Mouse (Mus musculus) liver, adult 2 months (tissue): ENCODE results near the gene Tmem184b. TPM values are rescaled to one million over a fixed set of nuclear protein-coding genes. Genes with fewer than 3 reads are reported as not detected.
A peak's percentile ranks its signal among the peaks of the same experiment; 100 is the strongest.

Experiments
- DNase-seq: peaks from one replicate; pipeline ENCODE4 v3.0.0-alpha.2; 2011; ENCODE audit warnings: low read depth, low spot score; ENCODE audit errors: extremely low read depth
- H3K27ac ChIP-seq: fragments of 200-500 bp; replicated peaks from 2 replicates; pipeline ENCODE4 v1.5.1; 2012; ENCODE audit warnings: low read depth, mild to moderate bottlenecking, control low read depth, inconsistent platforms, low read length; ENCODE audit not compliant: insufficient read depth
- H3K27me3 ChIP-seq: fragments of 200-500 bp; 2 replicates; pipeline ENCODE4 v1.6.1; 2012; ENCODE audit warnings: mild to moderate bottlenecking, moderate library complexity, low read length, inconsistent platforms; ENCODE audit not compliant: control insufficient read depth, insufficient read depth
- H3K36me3 ChIP-seq: fragments of 200-500 bp; 2 replicates; pipeline ENCODE4 v1.6.1; 2012; ENCODE audit warnings: low read length, inconsistent platforms; ENCODE audit not compliant: control insufficient read depth, insufficient read depth
- H3K4me1 ChIP-seq: fragments of 200-500 bp; 2 replicates; pipeline ENCODE4 v1.6.1; 2011; ENCODE audit warnings: low read length; ENCODE audit not compliant: control insufficient read depth, insufficient read depth
- H3K4me3 ChIP-seq: fragments of 200-500 bp; 2 replicates; pipeline ENCODE4 v1.5.1; 2011; ENCODE audit warnings: low read depth, mild to moderate bottlenecking, control low read depth, low read length, moderate library complexity; ENCODE audit not compliant: insufficient read depth
- H3K79me2 ChIP-seq: fragments of 200-500 bp; 2 replicates; pipeline ENCODE4 v1.6.1; 2012; ENCODE audit warnings: inconsistent platforms, mild to moderate bottlenecking, low read length, moderate library complexity; ENCODE audit not compliant: control insufficient read depth, insufficient read depth
- H3K9ac ChIP-seq: fragments of 200-500 bp; 2 replicates; pipeline ENCODE4 v1.6.1; 2012; ENCODE audit warnings: low read depth, mild to moderate bottlenecking, control low read depth, inconsistent platforms, low read length
- CTCF ChIP-seq: fragments of 200-500 bp; IDR thresholded peaks from 2 replicates; pipeline ENCODE4 v1.5.1; 2011; ENCODE audit warnings: low read depth, low read length, control low read depth
- POLR2A ChIP-seq: fragments of 200-500 bp; IDR thresholded peaks from 2 replicates; pipeline ENCODE4 v1.6.1; 2011; ENCODE audit warnings: low read length, control low read depth; ENCODE audit not compliant: insufficient read depth; ENCODE audit errors: extremely low read depth
- WGBS: fragments of 180-500 bp; shearing (Covaris S2); methylation state at CpG from one replicate; pipeline ENCODE4 v1.1.7; 2018; 5-methylcytosine and 5-hydroxymethylcytosine counted together
- polyA plus RNA-seq: library from polyadenylated mRNA; depleted of rRNA; stranded (reverse); fragments of >200 nt; gene quantifications from 2 replicates; pipeline ENCODE4 v1.2.3, GENCODE M21; 2012; rRNA removed
- total RNA-seq: library from RNA; depleted of rRNA; stranded (reverse); fragments of >200 nt; gene quantifications from 2 replicates; pipeline ENCODE4 v1.2.3, GENCODE M21; 2014; rRNA removed

Tmem184b gene
- 6.0 and 10.1 TPM in 2 replicates for total RNA-seq
- polyA plus RNA-seq = 46.8 and 48.7 TPM in 2 replicates

GRCm38 (mm10) chr15:79402836-79403762 lies at the start of gene Tmem184b:
Tmem184b (minus strand) TSS chr15:79403569.
- peaks cover 21% of the 10 kb centered on the region for H3K4me1 ChIP-seq
- under 1% methylated on average over 90 of the region's 90 CpGs for WGBS
- H3K27me3 ChIP-seq = no peaks in the 10 kb centered on the region
- peaks cover 45% of the 10 kb centered on the region for H3K79me2 ChIP-seq
- peak within 1 kb of the TSS; percentile 93 for H3K9ac ChIP-seq
- peak; percentile 65 for DNase-seq
- TF ChIP-seq POLR2A (peak; percentile 53; the same call in 1 of the 2 replicates), CTCF (no peak)
- no peaks in the 10 kb centered on the region for H3K36me3 ChIP-seq
- H3K4me3 ChIP-seq = peak within 1 kb of the TSS; percentile 76
- peak within 1 kb of the TSS; percentile 77 for H3K27ac ChIP-seq

- no peaks in the 10 kb centered on the region for H3K27me3 ChIP-seq
- no peak overlapping the region for H3K27ac ChIP-seq
- H3K79me2 ChIP-seq = no peaks in the 10 kb centered on the region
- no peak for DNase-seq
- no peaks in the 10 kb centered on the region for H3K36me3 ChIP-seq
- no peak for TF ChIP-seq POLR2A
- TF ChIP-seq CTCF = no peak
- no peak overlapping the region for H3K9ac ChIP-seq
- H3K4me3 ChIP-seq = no peak overlapping the region
- no peaks in the 10 kb centered on the region for H3K4me1 ChIP-seq
- 96% methylated on average over 3 of the region's 3 CpGs for WGBS
Measured at GRCm38 (mm10) chr15:79448041-79448440, 44.7 kb upstream of the Tmem184b start.

GRCm38 (mm10) chr15:79445786-79446654 lies 42.7 kb upstream of the Tmem184b start:
- Histone ChIP-seq H3K9ac (peak overlapping the region; percentile 11; the same call in 1 of the 2 replicates), H3K27ac (0 out of 2 replicates have a peak overlapping the region, but pooled peaks have one; percentile 17), H3K79me2 (no peaks in the 10 kb centered on the region; the same call in 1 of the 2 replicates), H3K4me1 (peaks cover 2% of the 10 kb centered on the region; the same call in 1 of the 2 replicates), H3K27me3 (no peaks in the 10 kb centered on the region), H3K36me3 (no peaks in the 10 kb centered on the region), H3K4me3 (no peak overlapping the region)
- WGBS = 83% methylated on average over 8 of the region's 8 CpGs
- DNase-seq = no peak
- TF ChIP-seq POLR2A (no peak), CTCF (no peak)

GRCm38 (mm10) chr15:79443856-79444410 lies 40.6 kb upstream of the Tmem184b start:
- Histone ChIP-seq H3K4me3 (no peak overlapping the region), H3K27me3 (no peaks in the 10 kb centered on the region), H3K4me1 (peaks cover 9% of the 10 kb centered on the region), H3K79me2 (no peaks in the 10 kb centered on the region; the same call in 1 of the 2 replicates), H3K36me3 (no peaks in the 10 kb centered on the region), H3K27ac (no peak overlapping the region), H3K9ac (no peak overlapping the region)
- WGBS = 90% methylated on average over 7 of the region's 7 CpGs
- DNase-seq = no peak
- TF ChIP-seq CTCF = no peak
- no peak for TF ChIP-seq POLR2A

- no peak overlapping the region for H3K27ac ChIP-seq
- H3K9ac ChIP-seq = no peak overlapping the region
- TF ChIP-seq POLR2A = no peak
- no peak for TF ChIP-seq CTCF
- H3K4me1 ChIP-seq = peaks cover 12% of the 10 kb centered on the region
- WGBS = 76% methylated on average over 9 of the region's 9 CpGs
- H3K27me3 ChIP-seq = no peaks in the 10 kb centered on the region
- no peak for DNase-seq
- H3K4me3 ChIP-seq = no peak overlapping the region
- no peaks in the 10 kb centered on the region; the same call in 1 of the 2 replicates for H3K79me2 ChIP-seq
- no peaks in the 10 kb centered on the region for H3K36me3 ChIP-seq
Measured at GRCm38 (mm10) chr15:79442961-79443518, 39.7 kb upstream of the Tmem184b start.
